Mouse (Mus musculus) hindbrain, embryonic 12.5 days (tissue): ENCODE measurements around the gene Fgd3. TPM values are rescaled to one million over a fixed set of nuclear protein-coding genes. Genes with fewer than 3 reads are reported as not detected.

Experiments used
- ATAC-seq: fragments of 200-750 bp; cut with Nextera tagmentation; 2 replicates; pipeline ENCODE4 v1.8.0; 2017; ENCODE audit warnings: moderate TSS enrichment; ENCODE audit not compliant: low FRiP score
- H3K27ac ChIP-seq: fragments of 300-500 bp; sonication (generic); 2 replicates; pipeline ENCODE4 v1.5.1; 2016; ENCODE audit warnings: mild to moderate bottlenecking
- H3K27me3 ChIP-seq: fragments of 300-500 bp; sonication (generic); 2 replicates; pipeline ENCODE4 v1.6.1; 2016; ENCODE audit warnings: mild to moderate bottlenecking
- H3K36me3 ChIP-seq: fragments of 300-500 bp; sonication (generic); 2 replicates; pipeline ENCODE4 v1.6.1; 2016; ENCODE audit warnings: mild to moderate bottlenecking
- H3K4me1 ChIP-seq: fragments of 300-500 bp; sonication (generic); 2 replicates; pipeline ENCODE4 v1.6.1; 2016
- H3K4me2 ChIP-seq: fragments of 300-500 bp; sonication (generic); replicated peaks from 2 replicates; pipeline ENCODE4 v1.6.1; 2016; ENCODE audit warnings: mild to moderate bottlenecking
- H3K4me3 ChIP-seq: fragments of 300-500 bp; sonication (generic); 2 replicates; pipeline ENCODE4 v1.5.1; 2016; ENCODE audit warnings: mild to moderate bottlenecking
- H3K9ac ChIP-seq: fragments of 300-500 bp; sonication (generic); 2 replicates; pipeline ENCODE4 v1.6.1; 2016; ENCODE audit warnings: mild to moderate bottlenecking, moderate library complexity
- H3K9me3 ChIP-seq: fragments of 300-500 bp; sonication (generic); replicated peaks from 2 replicates; pipeline ENCODE4 v1.6.1; 2016; ENCODE audit warnings: mild to moderate bottlenecking
- WGBS: fragments of 180-500 bp; shearing (Covaris S2); methylation state at CpG from one replicate; pipeline ENCODE4 v1.1.7; 2016; 5-methylcytosine and 5-hydroxymethylcytosine counted together
- polyA plus RNA-seq: library from polyadenylated mRNA; unstranded; fragments of >200 nt; fragmentation: Nextera tagmentation; extraction: Ambion mirVana; gene quantifications from 2 replicates; pipeline ENCODE4 v1.2.1, GENCODE M21; 2016

Gene Fgd3
- polyA plus RNA-seq, 1 experiment from 2014 or later: 1.1 TPM

- Histone ChIP-seq H3K9me3 (no peaks in the 10 kb centered on the region), H3K27me3 (no peaks in the 10 kb centered on the region), H3K4me2 (no peak overlapping the region), H3K4me1 (peaks cover 6% of the 10 kb centered on the region), H3K27ac (no peak overlapping the region), H3K4me3 (no peak overlapping the region), H3K9ac (no peak overlapping the region), H3K36me3 (no peaks in the 10 kb centered on the region)
- ATAC-seq: no peak
- 88% methylated on average over 12 of the region's 12 CpGs for WGBS
Observed at GRCm38 (mm10) chr13:49335077-49335982, 15.2 kb upstream of the Fgd3 start.

GRCm38 (mm10) chr13:49333250-49333649 lies 13.1 kb upstream of the Fgd3 start:
- Histone ChIP-seq H3K4me3 (no peak overlapping the region), H3K4me1 (no peaks in the 10 kb centered on the region), H3K27ac (no peak overlapping the region), H3K9ac (no peak overlapping the region), H3K36me3 (no peaks in the 10 kb centered on the region), H3K27me3 (no peaks in the 10 kb centered on the region), H3K4me2 (no peak overlapping the region), H3K9me3 (no peaks in the 10 kb centered on the region)
- WGBS: 79% methylated on average over 2 of the region's 2 CpGs
- ATAC-seq: no peak

- H3K4me1 ChIP-seq: no peaks in the 10 kb centered on the region
- WGBS: 89% methylated on average over 4 of the region's 4 CpGs
- no peak overlapping the region for H3K27ac ChIP-seq
- H3K9ac ChIP-seq: no peak overlapping the region
- H3K36me3 ChIP-seq: no peaks in the 10 kb centered on the region
- H3K9me3 ChIP-seq: no peaks in the 10 kb centered on the region
- H3K4me3 ChIP-seq: no peak overlapping the region
- peaks cover 24% of the 10 kb centered on the region for H3K27me3 ChIP-seq
- no peak for ATAC-seq
- H3K4me2 ChIP-seq: no peak overlapping the region
Observed at GRCm38 (mm10) chr13:49328101-49328500, 8.0 kb upstream of the Fgd3 start.

DNA sequence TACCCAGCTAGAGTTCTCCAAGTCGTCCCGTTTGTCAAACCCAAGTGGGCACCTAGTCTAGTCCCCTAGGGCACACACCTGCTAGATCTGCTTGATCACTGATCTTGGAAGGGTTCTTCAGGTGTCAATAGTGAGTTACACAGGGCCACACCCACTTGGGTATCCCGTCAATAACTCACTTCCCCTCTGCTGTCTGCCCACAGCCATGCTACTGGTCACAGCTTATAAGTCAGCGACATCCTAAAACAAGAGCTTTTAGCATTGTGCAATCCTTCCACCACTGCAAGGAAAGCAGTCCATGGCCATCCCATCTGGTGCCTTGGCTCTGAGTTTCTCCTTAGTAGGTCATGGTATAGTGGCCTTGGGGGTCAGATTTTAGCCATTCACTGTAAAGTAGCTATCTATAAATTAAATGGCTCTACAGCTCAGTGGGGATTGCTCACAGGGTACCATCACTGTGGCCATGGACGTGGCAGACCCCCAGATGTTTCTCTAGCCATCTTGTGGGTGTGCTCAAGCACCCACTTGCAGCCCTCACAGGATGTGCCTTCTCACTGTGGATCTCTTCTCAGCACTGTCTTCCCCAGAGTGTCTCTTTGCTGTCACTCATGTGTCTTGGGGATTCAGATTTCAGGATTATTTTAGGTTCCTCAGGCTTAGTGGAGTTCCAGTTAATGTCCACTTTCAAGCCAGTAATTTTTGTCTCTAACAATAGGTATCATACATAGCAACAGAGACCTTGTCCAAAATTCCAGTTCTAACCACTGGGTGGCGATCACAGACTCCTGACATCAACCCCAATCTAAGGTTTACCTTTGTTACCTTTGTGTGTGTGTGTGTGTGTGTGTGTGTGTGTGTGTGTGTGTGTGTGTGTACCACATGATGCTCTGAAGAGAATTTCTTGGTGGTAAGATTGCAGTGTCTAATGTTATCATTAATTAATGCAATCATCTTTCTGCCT lies 6.4 kb upstream of the Fgd3 start:
- ATAC-seq: peak; percentile 61; the same call in 1 of the 2 replicates
- Histone ChIP-seq H3K4me3 (no peak overlapping the region), H3K9ac (no peak overlapping the region), H3K9me3 (no peaks in the 10 kb centered on the region), H3K27me3 (peaks cover 39% of the 10 kb centered on the region), H3K4me2 (no peak overlapping the region), H3K4me1 (peaks cover 5% of the 10 kb centered on the region), H3K27ac (no peak overlapping the region), H3K36me3 (no peaks in the 10 kb centered on the region)
- 63% methylated on average over 6 of the region's 6 CpGs for WGBS

DNA sequence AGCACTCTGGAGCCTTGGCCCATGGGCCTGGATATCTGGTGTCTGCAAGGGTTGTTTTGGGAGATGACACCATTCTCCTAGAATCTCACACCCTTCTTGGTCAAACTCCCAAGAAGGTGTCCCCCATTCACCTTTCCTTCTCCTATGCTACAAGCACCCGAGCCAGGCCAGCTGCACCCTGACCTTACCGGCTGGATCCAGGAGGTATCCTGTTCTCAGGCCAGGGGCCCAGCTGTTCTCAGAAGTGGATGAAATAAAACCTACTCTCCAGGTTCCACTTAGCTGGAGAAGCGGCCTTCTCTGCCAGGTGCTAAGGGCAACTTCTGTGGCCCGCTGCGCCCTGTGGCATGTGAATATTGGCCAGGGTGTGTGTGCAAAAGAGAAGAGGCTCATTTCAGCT lies 4.8 kb upstream of the Fgd3 start:
- 87% methylated on average over 5 of the region's 5 CpGs for WGBS
- Histone ChIP-seq H3K27me3 (peaks cover 46% of the 10 kb centered on the region), H3K4me3 (no peak overlapping the region), H3K36me3 (no peaks in the 10 kb centered on the region), H3K9me3 (no peaks in the 10 kb centered on the region), H3K9ac (no peak overlapping the region), H3K4me2 (no peak overlapping the region), H3K4me1 (peaks cover 18% of the 10 kb centered on the region), H3K27ac (no peak overlapping the region)
- no peak for ATAC-seq

DNA sequence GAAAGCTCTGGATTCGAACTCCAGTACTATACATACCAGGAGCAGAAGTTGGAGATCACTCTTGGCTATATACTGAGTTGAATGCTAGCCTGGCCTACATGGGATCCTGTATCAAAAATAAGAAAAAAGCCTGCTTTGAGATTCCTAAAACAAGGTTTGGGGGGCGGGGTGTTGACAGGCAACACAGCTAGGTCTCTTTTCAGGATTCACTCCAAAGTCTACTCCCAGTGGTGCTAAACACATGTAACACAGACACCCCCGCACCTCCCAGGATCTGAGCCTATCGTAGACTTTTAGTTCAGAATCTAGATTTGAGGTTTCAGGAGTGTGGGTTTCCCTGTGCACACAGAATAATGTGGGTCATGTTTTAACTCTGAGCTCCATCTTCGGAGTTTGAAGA lies 2.6 kb upstream of the Fgd3 start:
- Histone ChIP-seq H3K4me1 (peaks cover 33% of the 10 kb centered on the region), H3K4me3 (no peak overlapping the region)

GRCm38 (mm10) chr13:49322169-49322568 lies 2.1 kb upstream of the Fgd3 start:
- no peaks in the 10 kb centered on the region for H3K36me3 ChIP-seq
- no peak overlapping the region for H3K27ac ChIP-seq
- peaks cover 65% of the 10 kb centered on the region for H3K27me3 ChIP-seq
- ATAC-seq: no peak
- H3K4me2 ChIP-seq: no peak overlapping the region
- peaks cover 33% of the 10 kb centered on the region for H3K4me1 ChIP-seq
- no peaks in the 10 kb centered on the region for H3K9me3 ChIP-seq
- H3K4me3 ChIP-seq: no peak overlapping the region
- WGBS: 87% methylated on average over 5 of the region's 5 CpGs
- H3K9ac ChIP-seq: no peak overlapping the region

More for the DNA sequence above, 2.6 kb upstream of the Fgd3 start:
- no peak overlapping the region for H3K4me2 ChIP-seq
- H3K27me3 ChIP-seq: peaks cover 61% of the 10 kb centered on the region
- H3K36me3 ChIP-seq: no peaks in the 10 kb centered on the region
- H3K9me3 ChIP-seq: no peaks in the 10 kb centered on the region
- WGBS: 93% methylated on average over 5 of the region's 5 CpGs
- H3K9ac ChIP-seq: no peak overlapping the region
- no peak overlapping the region for H3K27ac ChIP-seq
- no peak for ATAC-seq

GRCm38 (mm10) chr13:49321452-49321851 lies 1.3 kb upstream of the Fgd3 start:
- Histone ChIP-seq H3K27me3 (peaks cover 65% of the 10 kb centered on the region), H3K9me3 (no peaks in the 10 kb centered on the region), H3K4me1 (peaks cover 39% of the 10 kb centered on the region), H3K4me2 (no peak overlapping the region), H3K27ac (no peak overlapping the region), H3K9ac (no peak overlapping the region), H3K36me3 (no peaks in the 10 kb centered on the region), H3K4me3 (no peak overlapping the region)
- ATAC-seq: no peak
- WGBS: 64% methylated on average over 3 of the region's 3 CpGs

GRCm38 (mm10) chr13:49320514-49320913 lies 403 bp upstream of the Fgd3 start:
- Histone ChIP-seq H3K4me2 (peak overlapping the region; percentile 58), H3K9ac (no peak overlapping the region), H3K27me3 (peaks cover 58% of the 10 kb centered on the region), H3K27ac (0 out of 2 replicates have a peak overlapping the region, but pooled peaks have one; percentile 57), H3K9me3 (no peaks in the 10 kb centered on the region), H3K4me3 (peak overlapping the region; percentile 28; the same call in 1 of the 2 replicates), H3K36me3 (no peaks in the 10 kb centered on the region), H3K4me1 (peaks cover 40% of the 10 kb centered on the region)
- peak; percentile 27 for ATAC-seq
- WGBS: 74% methylated on average over 1 of the region's 1 CpGs

GRCm38 (mm10) chr13:49317914-49318313 lies 2.2 kb downstream of the Fgd3 start:
- Histone ChIP-seq H3K4me3 (no peak overlapping the region), H3K27ac (no peak overlapping the region), H3K4me2 (no peak overlapping the region), H3K27me3 (peaks cover 42% of the 10 kb centered on the region), H3K4me1 (peaks cover 40% of the 10 kb centered on the region), H3K9ac (no peak overlapping the region), H3K36me3 (no peaks in the 10 kb centered on the region), H3K9me3 (no peaks in the 10 kb centered on the region)
- no peak for ATAC-seq
- 83% methylated on average over 7 of the region's 7 CpGs for WGBS

DNA sequence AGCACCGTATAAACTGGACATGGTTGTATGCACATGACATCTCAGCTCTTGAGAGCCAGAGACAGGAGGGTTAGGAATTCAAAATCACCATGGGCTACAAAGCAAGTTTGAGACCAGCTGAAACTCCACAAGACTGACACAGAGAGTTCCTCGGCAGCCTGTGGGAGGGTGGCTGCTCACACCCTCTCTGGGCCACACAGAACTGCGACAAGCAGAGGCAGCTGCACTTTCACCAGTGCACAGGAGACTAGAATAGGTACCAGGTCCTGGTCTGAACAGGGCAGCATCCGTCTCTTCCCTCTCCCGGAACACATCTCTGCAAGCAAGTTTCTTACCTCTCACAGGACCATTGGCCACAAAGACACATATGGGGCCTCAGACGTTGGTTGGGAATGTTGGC lies 2.6 kb downstream of the Fgd3 start:
- Histone ChIP-seq H3K27ac (no peak overlapping the region), H3K27me3 (peaks cover 38% of the 10 kb centered on the region), H3K4me1 (peaks cover 40% of the 10 kb centered on the region), H3K9me3 (no peaks in the 10 kb centered on the region), H3K9ac (no peak overlapping the region), H3K36me3 (no peaks in the 10 kb centered on the region), H3K4me3 (no peak overlapping the region), H3K4me2 (no peak overlapping the region)
- ATAC-seq: no peak
- 63% methylated on average over 6 of the region's 6 CpGs for WGBS
